Mouse (Mus musculus) left cerebral cortex, adult 2 months (tissue): ENCODE data around the gene Tmem140. TPM values are rescaled to one million over a fixed set of nuclear protein-coding genes. Genes with fewer than 3 reads are reported as not detected.

Experiments
- DNase-seq, 2 experiments: peaks; one replicate each; pipeline ENCODE4 v3.0.0; 2021 to 2022; ENCODE audit warnings: low spot score in 2 of 2, mixed read lengths in 1 of 2; ENCODE audit errors: extremely low spot score in 1 of 2
- H3K27ac ChIP-seq: fragments of 200-600 bp; 2 replicates; pipeline ENCODE4 v1.8.1; 2022
- H3K4me3 ChIP-seq: fragments of 200-600 bp; 2 replicates; pipeline ENCODE4 v1.8.1; 2022
- CTCF ChIP-seq: fragments of 200-600 bp; IDR thresholded peaks from 2 replicates; pipeline ENCODE4 v1.8.1; 2022; ENCODE audit warnings: antibody characterized with exemption, mild to moderate bottlenecking, moderate library complexity
- intact Hi-C: fragments of 180-260 bp; cut with DNase I; formaldehyde crosslinking; loops from one replicate; pipeline ENCODE4 v1.15.1; 2025
- total RNA-seq, 2 experiments: library from RNA; stranded (reverse); gene quantifications; 2 replicates each; pipeline ENCODE4 v1.2.3; 2021

Gene Tmem140
- total RNA-seq, 2 experiments from 2014 or later, result 3.1 TPM

GRCm38 (mm10) chr6:34902578-34902977, 39.6 kb downstream of the Tmem140 start:
- intact Hi-C loops, result no loop called here
- no peak overlapping the region for H3K4me3 ChIP-seq
- DNase-seq, result no peak
- H3K27ac ChIP-seq, result no peak overlapping the region
- TF ChIP-seq CTCF, result no peak

GRCm38 (mm10) chr6:34903441-34903840, 40.5 kb downstream of the Tmem140 start:
- TF ChIP-seq CTCF, result no peak
- Histone ChIP-seq H3K27ac (no peak overlapping the region), H3K4me3 (no peak overlapping the region)
- intact Hi-C loops, result no loop called here
- no peak for DNase-seq

- no peak for DNase-seq
- intact Hi-C loops, result no loop called here
- no peak for TF ChIP-seq CTCF
- Histone ChIP-seq H3K27ac (no peak overlapping the region), H3K4me3 (no peak overlapping the region)
Measured at GRCm38 (mm10) chr6:34903851-34904250, 40.9 kb downstream of the Tmem140 start.

- intact Hi-C loops, result no loop called here
- Histone ChIP-seq H3K4me3 (no peak overlapping the region), H3K27ac (no peak overlapping the region)
- no peak for DNase-seq
- TF ChIP-seq CTCF, result no peak
Measured at GRCm38 (mm10) chr6:34904361-34904760, 41.4 kb downstream of the Tmem140 start.

- H3K4me3 ChIP-seq, result no peak overlapping the region
- DNase-seq, result no peak
- intact Hi-C loops, result no loop called here
- no peak overlapping the region; the same call in 1 of the 2 replicates for H3K27ac ChIP-seq
- peak; percentile 15 for TF ChIP-seq CTCF
Measured at GRCm38 (mm10) chr6:34906125-34906524, 43.2 kb downstream of the Tmem140 start.

- Histone ChIP-seq H3K4me3 (no peak overlapping the region), H3K27ac (peak overlapping the region; percentile 57)
- DNase-seq, result no peak
- intact Hi-C loops, result no loop called here
- TF ChIP-seq CTCF, result no peak
Measured at GRCm38 (mm10) chr6:34906661-34907060, 43.7 kb downstream of the Tmem140 start.

- Histone ChIP-seq H3K27ac (peak overlapping the region; percentile 57), H3K4me3 (no peak overlapping the region)
- DNase-seq, result no peak
- intact Hi-C loops, result no loop called here
- TF ChIP-seq CTCF, result no peak
Measured at GRCm38 (mm10) chr6:34907121-34907614, 44.2 kb downstream of the Tmem140 start.

GRCm38 (mm10) chr6:34907696-34908260, 44.8 kb downstream of the Tmem140 start:
- H3K4me3 ChIP-seq, result no peak overlapping the region
- peak overlapping the region; percentile 57 for H3K27ac ChIP-seq
- DNase-seq, result no peak
- intact Hi-C loops, result no loop called here
- TF ChIP-seq CTCF, result no peak

- H3K4me3 ChIP-seq, result peak overlapping the region; percentile 92
- intact Hi-C loops, result loop anchor here (2.0 kb wide), 1 partner anchor 31 kb away; the partner anchor contains the start of gene Cyren
- peak overlapping the region; percentile 88 for H3K27ac ChIP-seq
- DNase-seq, result no peak
- TF ChIP-seq CTCF, result no peak
Measured at GRCm38 (mm10) chr6:34909631-34910345, 46.8 kb downstream of the Tmem140 start.

GRCm38 (mm10) chr6:34910371-34911219, 47.6 kb downstream of the Tmem140 start, which contains the start of gene Wdr91:
TSS of gene Wdr91 (minus strand) at chr6:34910876.
- Histone ChIP-seq H3K27ac (peak within 1 kb of the TSS; percentile 88), H3K4me3 (peak within 1 kb of the TSS; percentile 92)
- no peak; the same call in 1 of the 2 replicates for TF ChIP-seq CTCF
- intact Hi-C loops, result loop anchor here (2.0 kb wide), 1 partner anchor 32 kb away; the partner anchor contains the start of gene Cyren
- DNase-seq, result peak; percentile 93

- intact Hi-C loops, result no loop called here
- no peak for TF ChIP-seq CTCF
- Histone ChIP-seq H3K27ac (no peak overlapping the region), H3K4me3 (no peak overlapping the region)
- DNase-seq, result no peak
Measured at GRCm38 (mm10) chr6:34913341-34914040, 50.5 kb downstream of the Tmem140 start.
